Mouse (Mus musculus): Measurements from ENCODE around the gene Gm13889.
A peak's percentile ranks its signal among the peaks of the same experiment; 100 is the strongest.

Gene Gm13889

DNA sequence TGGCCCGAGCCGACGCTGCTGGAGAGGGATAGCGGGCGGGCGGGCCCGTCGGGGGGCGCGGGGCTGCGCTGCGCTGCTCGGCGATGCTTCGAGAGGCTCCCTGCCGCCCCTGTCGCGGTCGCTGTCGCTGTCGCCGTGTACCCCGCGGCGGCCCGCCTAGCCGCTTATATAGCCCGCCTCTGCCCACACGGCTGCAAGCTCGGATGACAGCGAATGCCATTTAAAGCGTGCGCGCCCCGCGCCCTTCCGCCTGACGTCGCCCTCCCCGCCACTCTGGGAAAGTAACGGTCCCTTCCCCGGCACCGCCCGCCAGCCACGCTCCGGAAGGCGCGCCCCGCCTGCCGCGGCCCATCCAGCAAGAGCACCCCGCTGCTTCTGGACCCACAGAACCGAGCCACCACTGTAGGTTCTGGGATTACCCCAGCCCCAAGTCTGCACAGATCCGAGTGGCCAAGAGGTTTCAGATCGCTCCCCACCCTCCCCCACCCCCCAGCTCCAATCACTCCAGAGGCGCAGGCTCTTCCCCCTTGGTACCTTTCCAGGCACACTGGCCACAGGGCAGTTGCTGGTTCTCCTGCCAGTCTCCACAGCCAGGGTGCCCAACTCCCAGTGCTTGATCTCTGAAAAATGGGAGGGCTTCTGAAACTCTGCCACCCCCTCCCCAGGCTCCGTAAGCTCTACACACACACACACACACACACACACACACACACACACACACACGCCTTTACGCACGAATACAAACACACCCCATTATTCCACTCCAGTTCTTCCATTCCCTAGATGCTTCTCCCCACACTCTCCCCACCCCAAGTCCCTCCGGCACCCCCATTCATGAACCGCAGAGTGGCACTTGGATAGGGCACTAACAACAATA is at the start of gene Gm13889:
Gene Gm13889 (minus strand): TSS at position 294 of the 877 bp plus-strand sequence.
- peak; percentile 38 for ATAC-seq (ENCODE audit: low TSS enrichment)

DNA sequence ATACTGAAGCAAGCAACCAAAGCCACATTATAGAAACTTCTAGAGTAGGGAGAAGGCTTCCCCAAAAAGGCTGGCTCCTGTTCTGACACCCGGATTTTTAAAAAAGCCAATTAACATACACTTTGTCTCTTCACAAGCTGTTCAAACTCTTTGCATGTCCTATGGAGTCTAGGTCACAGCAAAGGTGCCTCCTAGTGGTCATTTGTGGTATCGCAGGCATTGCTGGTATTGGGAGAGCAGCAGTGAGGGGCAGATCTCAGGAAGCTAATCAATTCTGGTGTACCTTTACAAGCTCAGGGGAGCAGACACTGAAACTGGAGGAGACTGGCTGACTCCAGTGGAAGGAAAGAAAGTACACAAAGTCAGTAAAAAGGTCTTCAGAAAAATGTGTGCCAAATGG is 45.3 kb upstream of the Gm13889 start:
- ATAC-seq (ENCODE audit: low TSS enrichment), result peak; percentile 79

DNA sequence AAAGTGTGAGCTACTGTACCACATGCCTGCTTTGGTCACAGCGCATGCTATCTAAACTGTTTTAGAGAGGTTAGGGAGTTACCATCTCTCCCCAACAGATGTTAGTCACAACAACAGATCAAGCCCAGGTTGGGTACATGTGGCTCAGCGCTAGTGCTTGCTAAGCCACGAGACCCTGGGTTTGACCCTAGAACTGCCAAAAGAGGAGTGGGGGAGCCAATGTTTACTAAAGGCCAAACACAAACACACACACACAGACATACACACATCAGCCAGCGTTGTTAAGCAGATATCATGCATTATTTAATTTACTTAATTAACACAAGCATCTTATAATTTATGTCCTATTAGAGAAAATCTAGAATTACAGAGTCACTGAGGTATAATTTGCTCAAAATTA is 44.9 kb upstream of the Gm13889 start:
- no peak for ATAC-seq (ENCODE audit: low TSS enrichment)

DNA sequence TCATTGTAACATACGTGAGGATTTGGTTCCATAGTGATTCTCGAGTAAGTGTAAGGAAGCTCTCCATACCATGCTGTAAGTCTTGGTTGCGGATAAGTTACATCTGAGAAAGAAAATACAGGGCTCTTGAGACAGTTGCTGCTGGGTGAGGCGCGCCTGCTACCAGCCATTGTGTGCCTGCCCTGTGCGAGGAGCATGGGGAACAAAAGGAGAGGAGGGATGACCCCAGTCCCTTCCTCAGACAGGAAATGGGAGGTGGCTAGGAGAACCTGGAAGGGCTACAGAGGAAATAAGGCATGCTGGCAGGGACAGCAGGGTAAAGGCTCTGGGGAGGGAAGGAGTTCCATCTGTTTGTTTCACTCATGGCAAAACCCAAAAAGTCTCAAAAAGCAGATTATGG is 44.4 kb upstream of the Gm13889 start:
- ATAC-seq (ENCODE audit: low TSS enrichment), result no peak

DNA sequence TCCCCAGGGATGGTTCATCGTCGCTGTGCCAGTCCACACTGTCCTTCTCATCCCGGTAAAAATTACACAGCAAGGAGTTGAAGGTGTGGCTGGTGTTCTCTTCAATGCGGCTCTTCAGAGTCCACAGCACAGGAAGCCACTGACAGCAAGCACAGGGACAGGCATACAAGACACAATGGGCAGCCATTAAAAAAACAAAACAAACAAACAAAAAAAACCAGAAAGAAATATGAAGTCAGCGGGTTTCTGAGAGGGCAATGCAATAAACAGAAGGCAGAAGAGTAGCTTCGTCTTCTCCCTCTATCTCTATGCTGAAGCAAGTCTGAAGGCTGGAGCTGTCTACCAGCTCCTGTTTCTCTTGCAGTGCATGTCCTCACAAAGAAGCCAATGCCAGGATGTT is 39.3 kb upstream of the Gm13889 start, which contains the start of gene Gm27027:
Gene Gm27027 (minus strand): TSS at position 101 of the 400 bp plus-strand sequence.
- no peak for ATAC-seq (ENCODE audit: low TSS enrichment)

DNA sequence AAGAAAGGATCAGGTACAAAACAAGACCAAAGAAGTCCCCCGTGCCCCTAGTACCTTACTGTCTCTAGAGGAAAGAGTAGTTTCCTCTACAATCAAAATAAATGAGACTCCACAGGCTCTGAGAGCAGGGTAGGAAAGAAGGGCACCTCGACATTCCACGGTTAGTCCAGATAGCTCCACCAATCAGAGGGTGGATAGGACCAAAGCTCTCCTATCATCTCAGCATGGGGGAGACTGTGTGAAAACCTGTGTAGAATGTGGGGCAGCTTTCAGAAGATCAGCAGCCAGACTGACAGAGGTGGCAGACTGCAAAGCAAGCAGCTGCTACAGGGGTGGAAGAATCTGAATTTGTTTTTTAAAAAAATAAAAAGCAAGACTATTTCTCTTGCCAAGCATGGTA is 35.8 kb upstream of the Gm13889 start:
- ATAC-seq (ENCODE audit: low TSS enrichment), result peak; percentile 73

DNA sequence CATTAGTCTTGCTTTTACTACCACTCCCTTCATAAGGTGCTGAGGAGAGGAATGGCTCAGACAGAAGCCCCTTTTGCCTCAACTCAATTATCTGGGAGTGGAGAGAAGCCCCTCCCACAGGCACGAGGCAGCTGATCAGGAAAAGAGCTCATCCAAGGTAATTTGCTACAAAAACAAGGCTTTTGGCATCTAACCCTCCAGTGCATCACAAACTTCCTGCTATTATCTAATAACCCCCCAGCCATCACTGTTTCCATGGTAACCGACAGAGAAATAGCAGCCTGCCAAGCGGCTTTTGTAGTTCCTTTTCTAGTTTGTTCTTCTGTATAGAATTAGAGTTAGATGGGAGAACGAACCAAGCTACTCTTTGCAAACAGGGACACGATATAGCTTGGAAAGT is 35.3 kb upstream of the Gm13889 start:
- ATAC-seq (ENCODE audit: low TSS enrichment), result peak; percentile 32

DNA sequence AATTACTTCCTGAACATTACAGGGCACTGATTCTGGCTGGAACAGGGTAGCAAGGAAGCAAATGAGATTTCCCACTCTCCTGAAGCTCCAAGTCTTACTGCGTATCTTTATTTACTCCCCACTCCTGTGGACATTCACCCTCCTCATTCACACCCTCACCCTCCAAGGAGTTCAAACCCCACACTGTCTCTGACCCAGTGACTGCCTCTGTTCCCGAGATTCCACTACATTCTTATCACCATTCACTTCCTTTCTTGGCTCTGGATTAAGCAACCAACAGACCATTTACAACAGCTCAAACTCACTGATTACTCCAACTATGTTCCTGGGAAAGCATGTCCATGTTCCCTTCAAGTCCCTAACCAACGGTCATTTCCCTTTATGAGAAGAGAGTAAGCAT is 34.3 kb upstream of the Gm13889 start:
- ATAC-seq (ENCODE audit: low TSS enrichment), result no peak

DNA sequence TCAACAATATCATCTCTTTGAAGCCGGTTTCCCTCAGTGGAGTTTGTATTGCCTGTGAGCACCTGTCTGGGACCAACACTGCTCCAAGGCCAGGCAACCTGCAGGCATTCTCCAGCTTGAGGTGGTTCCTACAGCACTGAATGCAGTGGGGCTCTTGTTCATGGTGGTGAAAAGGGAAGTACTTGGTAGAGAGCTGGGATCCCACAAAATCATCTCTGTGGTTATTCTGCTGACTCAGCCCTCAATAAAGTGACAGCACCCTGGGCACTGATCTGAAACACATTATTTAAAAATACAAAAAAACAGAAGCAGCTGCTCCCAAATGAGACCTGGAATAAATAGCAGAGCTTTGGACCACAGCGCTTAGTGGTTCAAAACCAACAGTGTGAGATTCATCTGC is 31.4 kb upstream of the Gm13889 start:
- ATAC-seq (ENCODE audit: low TSS enrichment), result no peak

DNA sequence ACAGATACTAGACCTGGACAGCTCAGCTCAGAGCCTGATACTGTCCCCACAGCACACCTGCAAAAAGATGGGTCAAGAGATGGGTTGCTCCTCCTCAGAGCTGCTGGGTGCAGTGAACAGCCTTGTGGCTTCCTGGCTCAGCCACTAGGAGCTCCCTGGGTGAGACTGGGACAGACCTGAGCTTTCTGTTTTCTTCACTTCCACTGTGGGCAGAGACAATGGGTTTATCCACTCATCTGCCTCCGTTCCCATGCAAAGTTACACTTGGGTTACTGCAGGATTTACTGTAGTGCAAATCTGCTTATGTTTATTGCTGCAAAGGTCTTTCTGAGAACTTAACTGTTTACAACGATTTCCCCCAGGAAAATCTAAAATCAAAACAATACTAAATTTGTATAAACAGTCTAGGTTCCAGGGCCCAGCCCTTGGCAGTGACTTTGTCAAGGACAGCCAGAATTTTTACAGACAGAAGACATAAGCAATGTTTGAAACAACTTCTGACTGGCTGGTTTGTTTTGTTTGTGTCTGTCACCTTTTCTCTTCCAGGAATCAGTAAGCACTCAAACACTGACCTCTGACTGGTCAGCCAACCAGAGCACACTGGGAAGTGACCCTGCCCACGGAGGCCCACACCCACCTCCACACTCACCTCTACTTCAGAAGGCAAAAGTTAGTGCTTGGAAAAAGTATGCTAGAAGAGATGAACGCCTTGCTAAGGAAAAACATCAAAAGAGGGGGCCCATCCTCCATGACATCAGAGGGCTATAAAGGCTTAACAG is 25.6 kb upstream of the Gm13889 start:
- ATAC-seq (ENCODE audit: low TSS enrichment), result no peak

DNA sequence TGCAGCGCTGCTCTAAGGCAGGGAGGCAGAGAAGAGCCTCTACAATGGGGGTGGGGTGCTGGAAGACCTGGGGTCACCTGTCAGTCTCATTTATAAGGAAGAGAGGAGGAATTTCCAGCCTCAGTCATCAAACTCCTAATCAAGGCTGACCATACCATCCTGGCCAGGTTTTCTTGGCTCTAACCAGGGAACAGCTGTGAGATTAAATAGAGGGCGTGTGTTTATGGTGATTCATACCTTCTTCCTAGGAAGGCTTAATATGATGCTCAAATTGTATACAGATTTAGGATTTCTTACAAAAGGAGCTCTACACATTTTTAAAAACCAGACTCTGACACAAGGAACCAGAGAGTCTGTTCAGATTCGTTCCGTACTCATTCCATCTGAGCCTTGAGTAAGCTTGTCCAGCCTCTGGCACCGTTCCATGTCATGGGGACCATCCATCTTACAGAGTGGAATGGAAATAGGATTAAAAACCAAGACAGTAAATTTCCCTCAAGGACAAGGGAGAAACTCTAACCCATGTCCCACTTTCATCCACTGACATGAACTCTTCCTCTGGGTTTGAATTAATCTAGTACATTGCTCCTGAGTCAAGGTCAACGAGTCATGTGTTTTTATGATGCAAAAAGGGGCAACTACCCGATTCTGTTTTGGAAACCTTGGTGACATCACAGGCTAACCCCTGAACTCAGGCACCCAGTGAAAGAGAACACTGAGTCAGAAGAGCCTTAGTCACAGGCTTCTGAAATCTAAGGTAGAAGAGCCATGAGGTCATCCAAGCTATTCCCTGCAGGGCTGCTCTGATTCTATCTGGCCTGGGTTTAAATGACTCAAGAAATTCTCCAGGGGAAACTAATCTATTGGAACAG is 22.5 kb upstream of the Gm13889 start:
- ATAC-seq (ENCODE audit: low TSS enrichment), result peak; percentile 21; the same call in 1 of the 2 replicates

DNA sequence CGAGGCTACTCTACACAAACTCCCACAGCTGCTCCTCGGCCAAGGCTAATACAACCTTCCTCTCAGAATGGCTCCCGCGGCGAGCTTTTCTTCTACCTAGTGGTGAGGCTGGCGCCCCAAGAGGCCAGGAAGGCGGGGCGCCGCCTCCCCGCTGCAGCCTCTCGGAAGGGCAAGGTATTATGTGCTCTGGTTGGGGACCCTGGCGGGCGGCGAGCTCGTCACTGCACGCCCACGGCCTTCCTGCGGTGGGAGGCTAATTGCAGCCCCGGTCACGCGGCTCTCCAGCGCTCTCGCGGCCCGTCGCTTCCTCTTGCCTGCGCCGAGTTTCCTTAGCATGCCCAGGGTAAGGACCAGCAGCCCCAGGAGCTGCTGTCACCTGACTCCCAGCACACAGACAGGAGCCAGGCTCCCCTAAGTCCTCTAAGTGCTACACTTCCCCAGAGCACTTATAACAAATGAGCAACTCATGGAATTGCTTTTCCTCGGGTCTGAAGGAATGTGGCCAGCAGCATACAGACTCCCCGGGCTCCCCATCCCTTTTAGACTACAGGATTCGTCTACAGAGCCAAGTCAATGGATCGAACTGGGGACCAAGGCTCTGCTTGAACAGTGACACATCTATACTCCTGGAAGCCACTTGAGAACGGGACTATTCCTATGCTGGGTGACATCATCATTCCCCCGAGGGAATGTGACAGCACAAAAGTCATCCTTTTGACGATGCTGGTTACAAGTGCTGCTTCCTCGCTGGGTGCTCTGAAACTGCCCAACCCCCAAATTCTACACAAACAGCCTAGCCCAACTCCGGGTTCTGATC is 19.6 kb upstream of the Gm13889 start:
- peak; percentile 70 for ATAC-seq (ENCODE audit: low TSS enrichment)

DNA sequence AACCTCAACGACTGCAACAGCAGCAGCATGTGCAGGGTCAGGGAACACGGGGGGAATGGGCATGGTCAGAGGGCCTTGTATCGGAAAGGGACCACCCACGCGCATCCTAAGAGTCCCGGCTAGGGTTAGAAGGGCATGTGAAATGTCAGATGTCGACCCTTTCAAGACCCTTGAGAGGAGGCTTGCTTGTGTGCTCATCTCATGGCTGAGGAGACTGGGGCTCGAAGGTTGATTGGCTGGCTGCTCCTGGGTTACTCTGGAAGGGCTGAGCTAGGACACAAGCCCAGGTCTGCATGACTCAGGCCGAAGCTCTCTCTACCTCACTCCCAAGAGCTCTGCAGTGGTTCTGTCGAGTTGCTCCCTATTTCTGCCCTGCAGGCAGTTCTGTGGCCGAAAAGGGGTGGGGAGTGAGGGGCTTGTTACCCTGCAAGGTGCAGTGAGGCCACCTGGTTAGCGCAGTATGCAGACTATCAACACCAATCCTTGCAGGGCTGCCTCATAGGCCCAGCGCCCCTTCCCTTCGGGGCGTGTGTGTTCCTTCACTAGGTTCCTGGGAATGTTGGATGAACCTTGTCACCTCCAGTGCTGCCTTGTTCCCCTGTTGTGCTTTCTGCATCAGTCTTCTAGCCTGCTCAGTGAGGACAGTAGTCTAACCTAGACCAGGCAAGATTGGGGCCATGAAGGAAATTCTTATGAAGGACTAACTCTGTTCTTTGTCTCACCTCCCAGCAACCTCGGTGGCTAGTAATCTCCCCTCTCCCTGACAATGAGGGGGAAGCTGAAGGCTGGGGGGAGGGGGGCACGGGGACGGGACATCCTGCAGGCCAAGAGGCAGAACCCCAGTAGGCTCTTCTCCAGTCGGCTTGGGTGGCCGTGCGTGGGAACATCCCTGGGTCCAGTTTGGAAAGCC is 18.8 kb upstream of the Gm13889 start:
- ATAC-seq (ENCODE audit: low TSS enrichment), result no peak

DNA sequence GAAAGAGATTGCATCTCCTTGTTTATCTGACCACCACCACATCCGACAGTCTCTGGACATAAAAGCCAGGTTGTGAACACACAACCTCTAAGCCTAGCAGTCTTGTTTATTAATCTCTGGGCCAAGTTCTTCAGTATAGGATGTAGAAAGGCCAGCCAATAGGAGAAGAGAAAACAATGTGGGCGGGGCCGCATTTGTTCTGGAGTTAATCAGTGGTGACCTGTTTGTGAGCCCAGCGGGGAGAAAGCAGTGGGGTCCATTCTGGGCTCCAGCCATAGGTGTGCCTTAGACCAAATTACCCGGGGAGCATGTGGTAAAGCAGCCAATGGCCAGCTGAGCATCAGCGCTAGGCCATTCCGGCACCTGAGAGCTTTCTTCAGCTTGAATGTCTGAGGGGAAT is 18.0 kb upstream of the Gm13889 start:
- ATAC-seq (ENCODE audit: low TSS enrichment), result no peak

DNA sequence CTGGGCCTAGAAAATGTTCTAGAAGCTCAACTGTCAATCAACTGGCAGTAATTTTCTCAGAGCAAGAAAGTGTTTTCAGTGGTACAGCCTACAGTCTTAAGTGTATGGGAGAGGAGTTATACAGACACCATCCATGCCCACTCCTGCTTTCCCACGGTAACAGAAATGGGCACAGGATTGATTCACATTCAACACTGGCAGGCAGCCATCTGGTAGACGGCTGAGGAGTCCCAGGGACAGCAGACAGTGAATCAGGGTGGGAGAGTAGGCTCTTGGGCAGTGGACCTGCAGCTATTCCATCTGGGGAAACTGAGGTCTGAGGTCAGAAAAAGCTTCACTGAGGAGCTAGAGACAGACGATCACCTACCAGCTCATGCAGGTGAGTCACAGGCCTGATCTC is 14.6 kb upstream of the Gm13889 start:
- ATAC-seq (ENCODE audit: low TSS enrichment), result 0 out of 2 replicates have a peak, but pooled peaks have one; percentile 31

DNA sequence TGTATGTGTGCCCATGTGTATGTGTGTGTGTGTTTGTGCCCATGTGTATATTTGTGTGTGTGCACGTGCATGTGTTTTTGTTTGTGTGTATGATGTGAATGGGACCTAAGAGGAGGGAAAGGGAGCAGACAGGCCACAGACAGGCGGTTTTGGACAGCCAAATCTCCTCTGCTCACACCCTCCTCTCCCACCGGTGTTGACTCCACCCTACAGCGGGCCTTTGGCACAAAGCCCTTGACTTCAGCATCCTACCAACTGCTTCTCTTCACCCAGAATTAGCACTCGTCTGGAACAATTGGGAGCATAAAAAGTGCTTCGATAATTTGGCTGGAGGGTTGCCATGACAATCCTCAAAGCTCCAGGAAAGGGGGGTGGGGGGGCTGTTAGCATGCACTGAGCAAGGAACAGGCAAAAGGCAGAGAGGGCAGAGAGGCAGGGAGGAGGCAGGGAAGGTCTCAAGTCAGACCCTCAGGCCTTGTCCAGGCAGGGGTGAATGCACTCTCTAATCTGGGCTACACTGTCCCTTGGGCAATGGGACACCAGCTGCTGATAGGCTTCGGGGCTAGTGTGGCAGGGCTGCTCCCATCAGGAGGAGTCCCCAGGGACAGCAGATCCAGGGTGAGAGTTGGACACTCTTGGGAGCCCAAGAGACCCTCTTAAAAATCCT is 7.6 kb upstream of the Gm13889 start:
- ATAC-seq (ENCODE audit: low TSS enrichment), result peak; percentile 44; the same call in 1 of the 2 replicates

DNA sequence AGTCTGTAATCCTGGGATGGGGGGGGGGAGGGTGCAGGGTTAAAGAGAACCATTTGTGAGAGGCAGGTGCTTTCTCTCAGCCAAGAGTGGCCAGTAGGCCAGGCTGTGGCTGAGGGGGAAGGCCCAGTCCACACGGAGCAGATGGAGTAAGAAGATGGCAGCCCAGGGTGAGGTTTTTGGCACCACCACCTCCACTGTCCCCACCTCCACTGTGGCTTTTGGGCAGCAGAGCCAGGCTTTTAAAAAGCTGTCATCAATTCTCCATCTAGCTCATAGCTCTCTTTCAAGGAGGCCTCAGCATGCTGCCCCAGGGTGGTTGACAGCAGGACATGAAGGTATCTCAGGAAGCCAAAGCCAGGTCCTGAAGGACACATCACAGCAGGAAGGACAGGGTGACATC is 6.8 kb upstream of the Gm13889 start:
- no peak for ATAC-seq (ENCODE audit: low TSS enrichment)

DNA sequence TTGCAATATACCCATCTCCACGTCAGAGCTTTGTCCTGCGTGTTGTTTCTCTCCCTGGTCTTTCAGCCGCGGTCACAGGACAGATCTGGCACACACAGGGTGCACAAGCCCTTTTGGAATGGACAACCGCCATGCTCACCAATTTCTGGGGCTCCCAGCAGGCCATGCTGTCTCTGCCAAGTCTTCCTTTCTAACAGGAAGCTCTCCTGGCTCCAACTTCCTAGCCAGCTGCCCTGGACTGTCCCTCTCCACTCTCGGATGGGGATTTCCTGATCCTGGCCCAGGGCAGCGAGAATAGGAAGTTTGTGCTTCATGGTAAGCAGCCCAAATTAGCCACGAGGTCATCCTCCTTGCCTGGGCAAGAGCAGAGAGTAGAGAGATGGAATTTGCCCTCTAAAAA is 4.7 kb upstream of the Gm13889 start:
- ATAC-seq (ENCODE audit: low TSS enrichment), result no peak

DNA sequence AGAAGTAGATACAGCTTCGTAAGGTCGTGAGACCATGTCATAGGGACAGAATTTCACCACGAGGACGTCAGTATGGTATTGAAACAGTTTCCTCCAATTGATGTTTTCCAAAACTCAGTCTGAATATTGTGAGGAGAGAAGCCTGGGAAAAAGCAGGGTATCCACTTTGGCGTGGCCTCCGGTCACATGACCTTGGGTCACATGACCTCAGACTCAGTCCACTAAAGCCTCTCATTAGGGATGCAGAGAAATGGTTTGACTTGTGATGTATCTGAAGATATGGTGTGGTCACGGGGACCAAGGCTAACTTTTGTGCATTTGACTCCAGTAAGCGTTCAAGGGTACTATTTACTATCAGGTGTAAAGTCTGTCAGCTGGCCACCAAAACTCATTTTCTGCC is 2.3 kb upstream of the Gm13889 start:
- ATAC-seq (ENCODE audit: low TSS enrichment), result no peak

Measured in frontal cortex, adult (tissue).